Mouse (Mus musculus) liver, embryonic 16.5 days (tissue): ENCODE results near the gene 4930539E08Rik. TPM values are rescaled to one million over a fixed set of nuclear protein-coding genes. Genes with fewer than 3 reads are reported as not detected.

Experiments used
- polyA plus RNA-seq: library from polyadenylated mRNA; unstranded; fragments of >200 nt; fragmentation: Nextera tagmentation; extraction: Ambion mirVana; gene quantifications from 2 replicates; pipeline ENCODE4 v1.2.1, GENCODE M21; 2015

4930539E08Rik gene
- polyA plus RNA-seq, 1 experiment from 2014 or later, result not detected

Other genes with a start within 250 kb of the 4930539E08Rik start
- gene Slc26a8, start 225.1 kb downstream of the 4930539E08Rik start, polyA plus RNA-seq, result 0.07 and 0.29 TPM in 2 replicates
- 22.1 and 25.9 TPM in 2 replicates for gene Mapk14, start 224.0 kb downstream of the 4930539E08Rik start, polyA plus RNA-seq
- gene AC170998.1, start 189.2 kb downstream of the 4930539E08Rik start, polyA plus RNA-seq, result 1.5 TPM in 2 replicates
- gene Mapk13, start 146.0 kb downstream of the 4930539E08Rik start, polyA plus RNA-seq, result 7.9 and 10.5 TPM in 2 replicates
- 66.7 and 67.1 TPM in 2 replicates for gene Brpf3, start 114.2 kb downstream of the 4930539E08Rik start, polyA plus RNA-seq
- 0.08 and 0.12 TPM in 2 replicates for gene Pnpla1, start 56.9 kb downstream of the 4930539E08Rik start, polyA plus RNA-seq
- 0.35 and 0.37 TPM in 2 replicates for gene Pxt1, start 28.5 kb upstream of the 4930539E08Rik start, polyA plus RNA-seq
- gene Kctd20, start 36.6 kb upstream of the 4930539E08Rik start, polyA plus RNA-seq, result 80.0 and 82.0 TPM in 2 replicates
- gene Stk38, start 92.7 kb upstream of the 4930539E08Rik start, polyA plus RNA-seq, result 46.5 and 51.0 TPM in 2 replicates
- 185 and 211 TPM in 2 replicates for gene Srsf3, start 117.3 kb upstream of the 4930539E08Rik start, polyA plus RNA-seq
- 12.6 and 16.5 TPM in 2 replicates for gene Cdkn1a, start 175.7 kb upstream of the 4930539E08Rik start, polyA plus RNA-seq
- 9.9 and 10.9 TPM in 2 replicates for gene Rab44, start 198.8 kb upstream of the 4930539E08Rik start, polyA plus RNA-seq